Mouse (Mus musculus) neural tube, embryonic 11.5 days (tissue): ENCODE data around the gene Tnni1. TPM values are rescaled to one million over a fixed set of nuclear protein-coding genes. Genes with fewer than 3 reads are reported as not detected.

Experiments used
- ATAC-seq: fragments of 200-750 bp; cut with Nextera tagmentation; 2 replicates; pipeline ENCODE4 v1.8.0; 2017; ENCODE audit warnings: moderate number of reproducible peaks, mild to moderate bottlenecking, moderate TSS enrichment, moderate library complexity; ENCODE audit not compliant: insufficient read depth, low FRiP score, low TSS enrichment
- DNase-seq: peaks from one replicate; pipeline ENCODE4 v3.0.0-alpha.2; 2015; ENCODE audit warnings: low spot score
- H3K27ac ChIP-seq: fragments of 300-500 bp; sonication (generic); 2 replicates; pipeline ENCODE4 v1.5.1; 2014; ENCODE audit warnings: low read depth, mild to moderate bottlenecking, low read length
- H3K27me3 ChIP-seq: fragments of 300-500 bp; sonication (generic); 2 replicates; pipeline ENCODE4 v1.6.1; 2014; ENCODE audit warnings: mild to moderate bottlenecking, low read length, mixed read lengths; ENCODE audit not compliant: control insufficient read depth, insufficient read depth
- H3K36me3 ChIP-seq: fragments of 300-500 bp; sonication (generic); 2 replicates; pipeline ENCODE4 v1.6.1; 2014; ENCODE audit warnings: mild to moderate bottlenecking, low read length, moderate library complexity, mixed read lengths; ENCODE audit not compliant: control insufficient read depth, insufficient read depth
- H3K4me1 ChIP-seq: fragments of 300-500 bp; sonication (generic); 2 replicates; pipeline ENCODE4 v1.6.1; 2014; ENCODE audit warnings: low read length, mixed read lengths; ENCODE audit not compliant: control insufficient read depth, insufficient read depth
- H3K4me2 ChIP-seq: fragments of 300-500 bp; sonication (generic); 2 replicates; pipeline ENCODE4 v1.6.1; 2014; ENCODE audit warnings: low read depth, mild to moderate bottlenecking, moderate library complexity
- H3K4me3 ChIP-seq: fragments of 300-500 bp; sonication (generic); 2 replicates; pipeline ENCODE4 v1.5.1; 2014; ENCODE audit warnings: low read depth, low read length
- H3K9ac ChIP-seq: fragments of 300-500 bp; sonication (generic); 2 replicates; pipeline ENCODE4 v1.6.1; 2014; ENCODE audit warnings: mild to moderate bottlenecking, low read length
- H3K9me3 ChIP-seq: fragments of 300-500 bp; sonication (generic); 2 replicates; pipeline ENCODE4 v1.6.1; 2016; ENCODE audit warnings: low read length; ENCODE audit not compliant: control insufficient read depth
- WGBS: fragments of 180-500 bp; shearing (Covaris S2); extraction: QIAGEN DNeasy Blood & Tissue Kit; methylation state at CpG from one replicate; pipeline ENCODE4 v1.1.7; 2014; 5-methylcytosine and 5-hydroxymethylcytosine counted together
- polyA plus RNA-seq: library from polyadenylated mRNA; unstranded; fragments of >200 nt; fragmentation: Nextera tagmentation; extraction: Ambion mirVana; gene quantifications from 2 replicates; pipeline ENCODE4 v1.2.1, GENCODE M21; 2014

Gene Tnni1
- polyA plus RNA-seq, 1 experiment from 2014 or later, result 57.6 TPM

DNA sequence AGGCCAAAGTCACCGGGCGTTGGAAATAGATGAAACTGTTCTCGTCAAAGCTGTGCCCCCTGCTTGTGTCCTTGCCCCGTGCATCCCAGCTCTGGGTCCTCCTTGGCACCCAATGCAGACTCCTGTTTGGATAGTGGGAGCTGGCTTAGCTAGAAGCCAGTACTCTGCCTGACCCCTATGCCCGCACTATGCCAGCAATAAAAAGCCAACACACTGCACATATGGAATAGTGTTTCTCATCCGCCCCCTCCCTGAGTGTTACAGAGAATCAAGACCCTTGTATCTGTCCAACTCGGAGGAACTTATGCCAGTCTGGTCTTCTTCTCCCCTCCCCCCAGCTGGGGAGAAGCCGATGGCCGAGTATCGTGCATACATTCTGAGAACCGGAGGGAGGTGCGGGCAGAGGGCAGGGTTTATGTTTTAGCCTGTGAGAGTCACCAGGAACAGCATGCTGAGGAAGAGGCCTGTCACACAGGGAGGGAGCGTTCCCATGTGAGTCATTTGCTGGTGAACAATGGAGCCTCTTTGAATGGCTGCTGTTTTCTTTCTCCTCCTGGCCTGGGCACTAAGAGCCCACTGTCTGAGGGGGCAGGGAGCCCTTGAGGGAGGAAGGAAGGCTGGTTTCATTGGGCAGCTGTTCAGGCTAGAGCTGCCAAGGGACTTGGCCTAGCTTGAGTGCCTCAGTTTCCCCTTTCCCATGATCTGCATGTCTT is 73.0 kb downstream of the Tnni1 start:
- H3K4me2 ChIP-seq, result no peak overlapping the region; the same call in 1 of the 2 replicates
- no peak overlapping the region for H3K27ac ChIP-seq
- H3K9me3 ChIP-seq, result no peaks in the 10 kb centered on the region
- peak overlapping the region; percentile 29 for H3K9ac ChIP-seq
- peak; percentile 70 for ATAC-seq
- WGBS, result 49% methylated on average over 13 of the region's 13 CpGs
- no peaks in the 10 kb centered on the region for H3K27me3 ChIP-seq
- H3K36me3 ChIP-seq, result no peaks in the 10 kb centered on the region
- DNase-seq, result peak; percentile 48
- H3K4me1 ChIP-seq, result peaks cover 16% of the 10 kb centered on the region
- no peak overlapping the region for H3K4me3 ChIP-seq

DNA sequence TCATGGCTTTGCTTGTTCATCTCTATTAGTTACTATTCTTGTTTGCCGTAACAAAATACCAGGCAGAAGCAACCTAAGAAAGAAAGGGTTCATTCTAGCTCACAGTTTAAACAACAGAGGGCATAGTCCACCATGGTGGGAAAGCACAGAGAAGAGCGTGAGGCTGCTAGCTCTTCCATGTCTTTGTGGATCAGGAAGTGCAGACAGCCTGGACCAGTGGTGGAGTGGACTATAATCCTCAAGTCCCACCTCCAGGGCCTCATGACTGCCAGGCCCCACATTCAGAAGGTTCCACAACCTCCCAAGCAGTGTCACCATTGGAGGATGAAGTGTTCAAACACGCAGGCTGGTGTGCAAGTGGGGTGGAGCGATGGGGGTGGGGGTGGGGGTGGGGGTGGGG is 74.0 kb downstream of the Tnni1 start:
- Histone ChIP-seq H3K4me3 (no peak overlapping the region), H3K36me3 (no peaks in the 10 kb centered on the region), H3K27ac (no peak overlapping the region), H3K27me3 (no peaks in the 10 kb centered on the region), H3K9me3 (no peaks in the 10 kb centered on the region), H3K9ac (no peak overlapping the region), H3K4me2 (no peak overlapping the region), H3K4me1 (peaks cover 16% of the 10 kb centered on the region)
- DNase-seq, result no peak
- 89% methylated on average over 4 of the region's 4 CpGs for WGBS
- no peak for ATAC-seq

DNA sequence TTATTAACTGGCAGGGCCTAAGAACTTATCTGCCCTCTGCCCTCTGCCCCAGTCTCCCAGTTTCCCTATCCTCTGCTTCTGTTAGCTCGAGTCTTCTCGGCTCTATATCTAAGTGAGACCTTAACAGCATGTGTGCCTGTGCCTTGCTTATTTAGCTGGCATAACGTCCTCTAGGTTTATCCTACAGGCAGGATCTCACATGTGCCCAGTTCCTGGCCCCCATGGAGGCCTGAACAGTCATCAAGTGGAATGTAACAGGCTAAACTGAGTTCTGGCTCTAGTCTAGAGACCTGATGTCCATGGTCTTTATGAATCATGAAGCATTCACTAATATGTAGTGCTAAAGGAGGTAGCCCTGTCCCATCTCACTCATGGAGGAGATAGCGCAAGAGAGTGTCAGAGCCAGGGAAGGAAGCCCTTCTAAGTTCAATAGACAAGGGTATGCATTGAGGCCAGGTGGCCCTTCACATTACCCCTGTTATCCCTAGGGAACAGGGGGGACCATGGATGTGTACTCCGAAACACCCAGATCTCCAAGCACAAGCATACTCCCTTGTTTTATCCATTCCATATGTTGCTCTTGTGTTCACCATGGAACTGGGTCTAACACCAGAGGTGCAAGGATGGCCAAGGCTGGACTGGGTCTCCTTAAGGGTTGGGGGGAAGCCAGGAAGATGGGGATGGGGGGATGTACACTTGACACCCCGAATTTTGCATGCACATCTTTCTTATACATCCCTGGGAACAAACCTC is 75.5 kb downstream of the Tnni1 start:
- no peaks in the 10 kb centered on the region for H3K9me3 ChIP-seq
- H3K9ac ChIP-seq, result no peak overlapping the region
- no peaks in the 10 kb centered on the region for H3K27me3 ChIP-seq
- no peak overlapping the region for H3K4me3 ChIP-seq
- H3K27ac ChIP-seq, result no peak overlapping the region
- no peaks in the 10 kb centered on the region for H3K36me3 ChIP-seq
- H3K4me2 ChIP-seq, result no peak overlapping the region
- ATAC-seq (no peak), DNase-seq (no peak)
- WGBS, result 91% methylated on average over 6 of the region's 6 CpGs
- peaks cover 16% of the 10 kb centered on the region for H3K4me1 ChIP-seq

DNA sequence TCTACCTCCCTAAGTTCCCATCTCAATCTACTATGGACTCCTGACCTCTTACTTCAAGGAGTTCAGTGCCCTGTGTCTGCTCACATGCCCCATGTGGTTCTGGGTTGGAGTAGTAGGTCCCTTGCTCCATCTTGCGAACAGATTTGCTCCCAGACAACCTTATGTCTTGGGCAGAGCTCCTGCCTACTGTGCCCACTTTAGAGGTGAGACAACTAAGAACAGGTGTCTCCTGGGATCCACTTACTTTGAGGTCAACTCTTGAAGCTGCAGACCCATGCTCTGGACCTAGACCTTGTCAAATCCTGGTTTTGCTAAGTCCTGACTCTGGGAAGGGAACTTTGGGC is 76.1 kb downstream of the Tnni1 start:
- H3K9ac ChIP-seq, result no peak overlapping the region
- ATAC-seq (no peak), DNase-seq (no peak)
- H3K27me3 ChIP-seq, result no peaks in the 10 kb centered on the region
- H3K4me3 ChIP-seq, result no peak overlapping the region
- H3K36me3 ChIP-seq, result no peaks in the 10 kb centered on the region
- H3K4me2 ChIP-seq, result no peak overlapping the region
- H3K9me3 ChIP-seq, result no peaks in the 10 kb centered on the region
- peaks cover 16% of the 10 kb centered on the region for H3K4me1 ChIP-seq
- no peak overlapping the region for H3K27ac ChIP-seq
- WGBS, result 85% methylated on average over 1 of the region's 1 CpGs

DNA sequence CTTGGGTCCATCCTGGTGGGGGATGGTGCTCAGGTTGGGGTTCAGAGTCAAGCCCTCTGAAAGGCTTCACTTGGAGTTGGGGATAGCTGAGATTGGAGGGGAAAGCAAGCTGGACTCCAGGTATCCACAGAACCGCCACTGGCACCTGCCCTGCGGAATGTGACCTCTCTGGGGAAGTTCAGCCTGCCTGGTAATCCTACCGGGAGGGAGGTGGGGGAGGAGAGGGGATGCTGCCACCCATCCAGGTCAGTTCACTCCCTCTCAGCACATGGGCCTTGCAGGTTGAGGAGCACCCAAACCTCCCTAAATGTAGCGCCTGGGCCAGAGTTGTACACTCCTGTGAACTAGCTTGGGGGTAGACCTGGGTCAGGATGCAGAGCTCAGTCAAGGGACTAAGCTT is 76.8 kb downstream of the Tnni1 start:
- no peak overlapping the region for H3K9ac ChIP-seq
- H3K4me2 ChIP-seq, result no peak overlapping the region
- ATAC-seq (no peak), DNase-seq (no peak)
- 72% methylated on average over 4 of the region's 4 CpGs for WGBS
- no peaks in the 10 kb centered on the region for H3K36me3 ChIP-seq
- H3K4me1 ChIP-seq, result peaks cover 16% of the 10 kb centered on the region
- no peak overlapping the region for H3K4me3 ChIP-seq
- no peaks in the 10 kb centered on the region for H3K9me3 ChIP-seq
- H3K27me3 ChIP-seq, result no peaks in the 10 kb centered on the region
- no peak overlapping the region for H3K27ac ChIP-seq

DNA sequence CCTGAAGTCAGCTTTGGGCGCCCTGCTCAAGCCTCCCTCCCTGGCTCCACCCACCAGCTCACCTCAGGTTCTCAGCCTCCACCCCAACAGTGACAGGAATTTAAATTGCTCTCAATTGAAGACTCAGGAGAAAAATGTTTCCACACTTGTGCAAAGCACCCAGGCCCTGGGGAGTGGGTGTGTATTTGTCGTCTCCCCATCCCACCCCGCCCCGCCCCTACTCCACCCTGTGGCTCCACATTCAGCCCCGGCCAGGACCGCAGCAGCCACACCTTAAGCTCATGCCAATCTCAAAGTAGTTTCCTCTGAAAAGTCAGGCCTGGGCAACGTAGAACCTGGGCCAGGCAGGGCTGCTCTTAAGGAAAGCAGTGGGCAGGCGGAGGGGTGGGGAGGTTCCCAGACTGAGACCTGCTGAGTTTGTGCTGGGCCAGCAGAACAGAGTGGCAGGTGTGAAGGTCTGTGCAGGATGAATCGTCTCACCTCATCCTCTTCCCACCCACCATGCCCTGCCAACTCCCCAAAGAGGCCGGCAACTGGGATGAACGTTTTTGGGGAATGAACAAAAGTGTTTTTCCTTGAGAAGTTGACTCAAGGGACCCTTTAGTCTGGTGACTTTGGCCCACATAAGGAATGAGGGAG is 78.0 kb downstream of the Tnni1 start:
- Histone ChIP-seq H3K4me1 (peaks cover 8% of the 10 kb centered on the region), H3K4me2 (no peak overlapping the region), H3K27ac (no peak overlapping the region), H3K9me3 (no peaks in the 10 kb centered on the region), H3K4me3 (no peak overlapping the region), H3K9ac (no peak overlapping the region), H3K36me3 (no peaks in the 10 kb centered on the region), H3K27me3 (no peaks in the 10 kb centered on the region)
- DNase-seq (no peak), ATAC-seq (no peak)
- WGBS, result 53% methylated on average over 11 of the region's 11 CpGs

DNA sequence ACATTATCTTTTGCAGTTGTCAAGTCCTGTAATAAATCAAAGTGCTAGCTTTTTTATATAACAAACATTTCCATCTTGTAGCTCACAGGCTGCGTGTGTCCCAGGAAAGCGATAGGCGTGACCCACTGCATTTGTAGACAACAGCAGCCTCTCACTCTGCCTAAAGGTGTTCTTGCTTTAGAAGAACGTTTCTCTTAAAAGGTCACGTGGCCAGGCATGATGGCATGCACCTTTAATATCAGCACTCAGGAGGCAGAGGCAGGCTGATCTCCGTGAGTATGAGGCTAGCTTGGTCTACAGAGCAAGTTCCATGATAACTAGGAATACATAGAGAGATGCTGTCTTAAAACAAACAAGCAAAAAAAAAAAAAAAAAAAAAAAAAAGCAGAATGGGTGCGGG is 79.3 kb downstream of the Tnni1 start:
- H3K36me3 ChIP-seq, result no peaks in the 10 kb centered on the region
- 95% methylated on average over 7 of the region's 7 CpGs for WGBS
- no peaks in the 10 kb centered on the region for H3K9me3 ChIP-seq
- H3K27ac ChIP-seq, result no peak overlapping the region
- no peaks in the 10 kb centered on the region for H3K4me1 ChIP-seq
- H3K27me3 ChIP-seq, result no peaks in the 10 kb centered on the region
- ATAC-seq (no peak), DNase-seq (no peak)
- no peak overlapping the region for H3K4me2 ChIP-seq
- H3K9ac ChIP-seq, result no peak overlapping the region
- H3K4me3 ChIP-seq, result no peak overlapping the region
